Mouse (Mus musculus): ENCODE measurements around the gene C1rb. TPM values are rescaled to one million over a fixed set of nuclear protein-coding genes. Genes with fewer than 3 reads are reported as not detected.
"Not testable (repeated sequence)": the region's sequence is repeated elsewhere in the genome, so short reads cannot be mapped to it uniquely, and the experiment has no call there.

Gene C1rb
- polyA plus RNA-seq, 1 experiment from 2014 or later, result not detected

DNA sequence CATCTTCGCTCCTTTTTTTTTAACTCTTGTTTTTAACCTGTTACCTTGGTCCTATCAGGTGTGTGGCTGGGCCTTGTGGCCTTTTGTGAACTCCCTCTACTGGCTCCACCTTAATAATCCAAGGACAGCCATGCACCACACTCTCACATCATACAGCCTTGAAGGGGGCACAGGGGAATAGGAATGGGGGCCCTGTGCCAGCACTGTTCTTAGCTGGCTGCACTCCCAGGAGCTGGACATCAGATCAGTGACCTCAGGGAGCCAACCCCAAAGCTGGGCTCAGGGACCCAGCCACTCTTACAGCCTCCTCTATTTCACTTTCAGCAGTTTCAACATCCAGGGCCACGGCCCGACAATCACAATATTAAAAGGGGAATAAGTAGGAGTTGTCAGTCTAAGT, 15.7 kb downstream of the C1rb start:
- Histone ChIP-seq H3K27me3 (ENCODE audit: control insufficient read depth, insufficient read depth, low read depth, low read length) (no peaks in the 10 kb centered on the region), H3K4me2 (ENCODE audit: low read depth, low read length) (no peak overlapping the region), H3K9ac (ENCODE audit: low read length) (no peak overlapping the region), H3K36me3 (ENCODE audit: control insufficient read depth, insufficient read depth, low read length) (no peaks in the 10 kb centered on the region), H3K9me3 (ENCODE audit: control insufficient read depth, low read length) (no peaks in the 10 kb centered on the region), H3K27ac (ENCODE audit: low read length) (no peak overlapping the region), H3K4me3 (ENCODE audit: low read length) (no peak overlapping the region), H3K4me1 (replicated peaks; ENCODE audit: control insufficient read depth, insufficient read depth, low read length) (no peaks in the 10 kb centered on the region)
- 59% methylated on average over 3 of the region's 3 CpGs for WGBS
- no peak for ATAC-seq (ENCODE audit: low read depth)

DNA sequence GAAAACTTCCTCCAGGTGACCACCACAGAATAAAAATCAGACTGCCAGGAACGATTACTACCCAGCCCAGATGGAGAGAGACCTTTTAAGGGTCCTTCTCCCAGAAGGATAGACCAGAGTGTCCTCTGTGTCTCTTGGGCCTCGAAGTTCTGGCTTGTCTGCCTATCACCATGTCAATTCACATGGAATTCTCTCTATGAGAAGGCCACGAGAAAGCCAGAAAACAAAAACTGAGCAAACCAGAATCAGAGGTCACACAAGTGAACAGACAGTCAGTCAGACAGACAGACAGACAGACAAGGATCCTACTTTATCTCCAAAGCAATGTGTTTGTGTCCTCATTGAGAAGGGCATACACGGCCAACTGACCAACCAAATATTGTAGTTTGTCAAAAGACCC, 16.2 kb downstream of the C1rb start:
- WGBS, result 60% methylated on average over 4 of the region's 4 CpGs
- Histone ChIP-seq H3K36me3 (ENCODE audit: control insufficient read depth, insufficient read depth, low read length) (no peaks in the 10 kb centered on the region), H3K27me3 (ENCODE audit: control insufficient read depth, insufficient read depth, low read depth, low read length) (no peaks in the 10 kb centered on the region), H3K27ac (ENCODE audit: low read length) (no peak overlapping the region), H3K9me3 (ENCODE audit: control insufficient read depth, low read length) (no peaks in the 10 kb centered on the region), H3K9ac (ENCODE audit: low read length) (no peak overlapping the region), H3K4me3 (ENCODE audit: low read length) (no peak overlapping the region), H3K4me1 (replicated peaks; ENCODE audit: control insufficient read depth, insufficient read depth, low read length) (no peaks in the 10 kb centered on the region), H3K4me2 (ENCODE audit: low read depth, low read length) (no peak overlapping the region)
- ATAC-seq (ENCODE audit: low read depth), result no peak

DNA sequence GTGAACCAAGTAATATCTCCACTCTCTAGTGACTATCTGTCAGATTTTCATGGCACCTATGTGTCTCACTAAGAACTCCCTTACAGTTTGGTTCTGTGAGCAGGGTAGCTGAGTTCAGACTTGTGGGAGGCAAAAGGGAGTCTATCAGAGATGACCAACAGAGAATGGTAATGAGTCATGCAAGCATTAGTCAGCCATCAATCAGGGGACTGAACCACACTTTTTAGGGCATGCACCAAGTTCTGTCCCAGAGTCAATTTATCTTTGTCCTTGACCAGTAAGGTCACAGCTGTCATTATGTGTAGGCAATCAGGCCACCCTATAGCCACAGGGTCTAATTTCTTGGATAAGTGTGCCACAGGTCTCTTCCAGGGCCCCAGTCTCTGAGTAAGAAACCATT, 18.7 kb downstream of the C1rb start:
- Histone ChIP-seq H3K9ac (ENCODE audit: low read length) (no peak overlapping the region), H3K36me3 (ENCODE audit: control insufficient read depth, insufficient read depth, low read length) (no peaks in the 10 kb centered on the region), H3K4me1 (replicated peaks; ENCODE audit: control insufficient read depth, insufficient read depth, low read length) (no peaks in the 10 kb centered on the region), H3K9me3 (ENCODE audit: control insufficient read depth, low read length) (no peaks in the 10 kb centered on the region), H3K4me3 (ENCODE audit: low read length) (no peak overlapping the region), H3K27ac (ENCODE audit: low read length) (no peak overlapping the region), H3K27me3 (ENCODE audit: control insufficient read depth, insufficient read depth, low read depth, low read length) (no peaks in the 10 kb centered on the region), H3K4me2 (ENCODE audit: low read depth, low read length) (no peak overlapping the region)
- no peak for ATAC-seq (ENCODE audit: low read depth)

DNA sequence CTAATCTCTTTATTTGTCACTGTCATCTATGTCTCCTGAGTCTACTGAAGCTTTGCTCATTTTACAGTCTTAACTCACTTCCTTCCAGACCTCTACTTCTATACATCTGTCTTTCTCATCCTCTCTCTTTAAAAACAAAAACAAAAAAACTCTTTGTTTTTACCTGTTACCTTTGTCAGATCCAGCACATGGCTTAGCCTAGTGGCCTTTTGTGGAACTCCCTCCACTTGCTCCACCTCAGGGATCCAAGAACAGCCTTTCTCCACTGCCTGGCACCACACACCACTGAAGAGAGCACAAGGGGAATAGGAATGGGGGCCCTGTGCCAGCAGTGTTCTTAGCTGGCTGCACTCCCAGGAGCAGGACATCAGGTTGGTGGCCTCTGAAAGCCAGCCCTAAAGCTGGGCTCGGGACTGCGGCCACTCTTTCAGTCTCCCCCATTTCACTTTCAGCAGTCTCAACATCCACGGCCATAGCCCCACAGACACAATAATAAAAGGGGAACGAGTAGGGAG, 22.1 kb downstream of the C1rb start:
- Histone ChIP-seq H3K4me3 (ENCODE audit: low read length) (no peak overlapping the region), H3K27me3 (ENCODE audit: control insufficient read depth, insufficient read depth, low read depth, low read length) (no peaks in the 10 kb centered on the region), H3K4me2 (ENCODE audit: low read depth, low read length) (no peak overlapping the region), H3K27ac (ENCODE audit: low read length) (no peak overlapping the region), H3K9me3 (ENCODE audit: control insufficient read depth, low read length) (no peaks in the 10 kb centered on the region), H3K4me1 (replicated peaks; ENCODE audit: control insufficient read depth, insufficient read depth, low read length) (no peaks in the 10 kb centered on the region), H3K9ac (ENCODE audit: low read length) (no peak overlapping the region), H3K36me3 (ENCODE audit: control insufficient read depth, insufficient read depth, low read length) (no peaks in the 10 kb centered on the region)
- 59% methylated on average over 4 of the region's 4 CpGs for WGBS
- 0 out of 2 replicates have a peak, but pooled peaks have one; percentile 41 for ATAC-seq (ENCODE audit: low read depth)

DNA sequence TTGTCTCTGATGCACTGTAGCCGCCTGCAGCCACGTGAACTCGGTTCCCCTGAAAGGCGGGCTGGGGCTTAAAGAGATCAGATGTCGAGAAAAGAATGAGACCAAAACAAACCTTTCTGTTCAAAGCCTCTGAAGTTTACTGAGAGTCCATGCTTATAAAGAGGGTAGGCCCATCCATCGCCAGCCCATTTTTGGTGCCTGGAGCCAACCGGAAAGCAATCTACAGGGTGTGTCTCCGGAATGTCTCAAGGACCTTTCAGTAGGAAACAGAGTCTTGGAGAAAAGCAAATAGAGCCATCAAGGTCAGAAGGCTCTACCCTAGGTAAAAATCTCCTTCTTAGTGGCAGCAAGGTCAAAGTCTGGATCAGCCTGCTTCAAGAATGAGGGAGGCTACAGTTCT, 23.0 kb downstream of the C1rb start:
- Histone ChIP-seq H3K36me3 (ENCODE audit: control insufficient read depth, insufficient read depth, low read length) (no peaks in the 10 kb centered on the region), H3K27ac (ENCODE audit: low read length) (no peak overlapping the region), H3K4me1 (replicated peaks; ENCODE audit: control insufficient read depth, insufficient read depth, low read length) (no peaks in the 10 kb centered on the region), H3K4me2 (ENCODE audit: low read depth, low read length) (no peak overlapping the region), H3K27me3 (ENCODE audit: control insufficient read depth, insufficient read depth, low read depth, low read length) (no peaks in the 10 kb centered on the region), H3K9ac (ENCODE audit: low read length) (no peak overlapping the region), H3K9me3 (ENCODE audit: control insufficient read depth, low read length) (no peaks in the 10 kb centered on the region), H3K4me3 (ENCODE audit: low read length) (no peak overlapping the region)
- 49% methylated on average over 8 of the region's 8 CpGs for WGBS
- ATAC-seq (ENCODE audit: low read depth), result no peak

DNA sequence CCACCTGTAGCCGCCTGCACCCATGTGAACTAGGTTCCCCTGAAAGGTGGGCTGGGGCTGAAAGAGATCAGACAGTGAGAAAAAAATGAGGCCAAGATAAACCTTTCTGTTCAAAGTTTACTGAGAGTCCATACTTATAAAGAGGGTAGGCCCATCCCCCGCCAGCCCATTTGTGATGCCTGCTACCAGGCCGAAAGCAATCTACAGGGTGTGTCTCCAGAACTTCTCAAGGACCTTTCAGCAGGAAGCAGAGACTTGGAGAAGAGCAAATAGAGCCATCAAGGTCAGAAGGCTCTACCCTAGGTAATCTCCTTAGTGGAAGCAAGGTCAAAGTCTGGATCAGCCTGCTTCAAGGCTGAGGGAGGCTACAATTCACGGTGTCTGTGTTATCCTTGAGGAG, 31.9 kb downstream of the C1rb start:
- H3K27me3 ChIP-seq (ENCODE audit: control insufficient read depth, insufficient read depth, low read depth, low read length), result no peaks in the 10 kb centered on the region
- H3K4me3 ChIP-seq (ENCODE audit: low read length), result no peak overlapping the region
- H3K9ac ChIP-seq (ENCODE audit: low read length), result no peak overlapping the region
- 88% methylated on average over 4 of the region's 4 CpGs for WGBS
- no peaks in the 10 kb centered on the region for H3K4me1 ChIP-seq (replicated peaks; ENCODE audit: control insufficient read depth, insufficient read depth, low read length)
- H3K27ac ChIP-seq (ENCODE audit: low read length), result no peak overlapping the region
- H3K36me3 ChIP-seq (ENCODE audit: control insufficient read depth, insufficient read depth, low read length), result no peaks in the 10 kb centered on the region
- H3K4me2 ChIP-seq (ENCODE audit: low read depth, low read length), result no peak overlapping the region
- no peaks in the 10 kb centered on the region for H3K9me3 ChIP-seq (ENCODE audit: control insufficient read depth, low read length)
- no peak for ATAC-seq (ENCODE audit: low read depth)

DNA sequence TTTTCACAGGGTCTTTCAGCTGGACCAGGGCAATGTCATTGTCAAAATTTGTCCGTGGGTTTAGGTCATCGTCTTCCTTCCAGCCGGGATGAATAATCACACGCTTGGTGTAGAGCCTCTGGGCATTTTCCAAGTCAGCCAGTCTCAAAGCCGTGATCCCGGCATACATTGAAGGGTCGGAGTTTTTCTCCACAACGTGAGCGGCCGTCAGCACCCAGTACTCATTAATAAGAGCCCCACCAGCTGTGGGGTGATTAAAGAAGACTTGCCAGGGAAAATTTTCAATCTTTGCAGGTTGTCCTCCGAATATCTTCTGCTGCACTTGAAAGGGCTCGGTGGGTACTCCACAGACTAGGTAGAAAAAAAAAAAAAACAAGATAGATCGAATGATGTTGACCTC, 55.5 kb downstream of the C1rb start:
- H3K9ac ChIP-seq (ENCODE audit: low read length), result no peak overlapping the region
- no peak for ATAC-seq (ENCODE audit: low read depth)
- H3K4me1 ChIP-seq (replicated peaks; ENCODE audit: control insufficient read depth, insufficient read depth, low read length), result no peaks in the 10 kb centered on the region
- no peak overlapping the region for H3K27ac ChIP-seq (ENCODE audit: low read length)
- no peak overlapping the region for H3K4me2 ChIP-seq (ENCODE audit: low read depth, low read length)
- WGBS, result 83% methylated on average over 13 of the region's 13 CpGs
- no peaks in the 10 kb centered on the region for H3K27me3 ChIP-seq (ENCODE audit: control insufficient read depth, insufficient read depth, low read depth, low read length)
- no peaks in the 10 kb centered on the region for H3K9me3 ChIP-seq (ENCODE audit: control insufficient read depth, low read length)
- H3K4me3 ChIP-seq (ENCODE audit: low read length), result no peak overlapping the region
- H3K36me3 ChIP-seq (ENCODE audit: control insufficient read depth, insufficient read depth, low read length), result no peaks in the 10 kb centered on the region

DNA sequence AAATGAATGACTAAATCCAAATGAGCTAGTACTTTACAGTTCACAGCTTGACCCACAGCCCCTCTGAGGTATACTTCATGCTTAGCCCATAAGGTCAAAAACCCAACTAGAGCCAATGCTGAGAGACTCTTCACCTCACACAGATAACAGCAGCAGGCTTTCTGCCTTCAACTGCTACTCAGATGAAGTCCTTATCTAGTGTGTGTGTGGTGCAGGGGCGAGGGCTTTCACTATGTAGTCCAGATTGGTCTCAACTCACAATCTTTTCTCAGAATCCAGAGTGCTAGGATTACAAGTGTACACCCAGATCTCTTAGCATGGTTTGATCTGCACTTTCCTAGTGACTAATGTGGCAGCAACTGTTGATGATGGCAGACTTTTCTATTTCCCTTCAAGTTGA, 56.1 kb downstream of the C1rb start:
- not testable (repeated sequence) for ATAC-seq (ENCODE audit: low read depth); H3K27me3 ChIP-seq (ENCODE audit: control insufficient read depth, insufficient read depth, low read depth, low read length); H3K27ac ChIP-seq (ENCODE audit: low read length); H3K4me3 ChIP-seq (ENCODE audit: low read length); H3K4me2 ChIP-seq (ENCODE audit: low read depth, low read length); H3K9ac ChIP-seq (ENCODE audit: low read length); H3K4me1 ChIP-seq (replicated peaks; ENCODE audit: control insufficient read depth, insufficient read depth, low read length); H3K9me3 ChIP-seq (ENCODE audit: control insufficient read depth, low read length); H3K36me3 ChIP-seq (ENCODE audit: control insufficient read depth, insufficient read depth, low read length)
- WGBS, result 25% methylated on average over 1 of the region's 1 CpGs

DNA sequence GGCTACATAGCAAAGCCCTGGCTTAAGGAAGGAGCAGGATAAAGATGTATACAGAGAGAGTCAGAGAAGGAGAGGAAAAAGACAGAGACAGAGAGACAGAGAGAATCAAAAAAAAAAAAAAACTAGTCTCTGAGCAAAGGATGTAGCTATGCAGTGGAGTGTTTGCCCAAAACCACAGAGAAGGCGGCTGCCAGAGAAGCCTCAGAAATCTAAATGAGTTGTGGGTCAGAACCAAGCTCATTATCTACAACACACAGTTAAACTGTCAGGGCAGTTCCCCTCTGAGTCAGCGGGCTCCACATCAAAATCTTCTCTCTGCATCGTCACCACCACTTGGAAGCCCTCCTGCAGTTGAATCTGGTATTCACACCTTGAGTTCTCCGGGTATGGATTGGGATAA, 60.7 kb downstream of the C1rb start:
- Histone ChIP-seq H3K9ac (ENCODE audit: low read length) (no peak overlapping the region), H3K27ac (ENCODE audit: low read length) (no peak overlapping the region), H3K27me3 (ENCODE audit: control insufficient read depth, insufficient read depth, low read depth, low read length) (no peaks in the 10 kb centered on the region), H3K4me3 (ENCODE audit: low read length) (no peak overlapping the region), H3K4me2 (ENCODE audit: low read depth, low read length) (no peak overlapping the region), H3K4me1 (replicated peaks; ENCODE audit: control insufficient read depth, insufficient read depth, low read length) (no peaks in the 10 kb centered on the region), H3K36me3 (ENCODE audit: control insufficient read depth, insufficient read depth, low read length) (no peaks in the 10 kb centered on the region), H3K9me3 (ENCODE audit: control insufficient read depth, low read length) (no peaks in the 10 kb centered on the region)
- WGBS, result 64% methylated on average over 4 of the region's 4 CpGs
- no peak for ATAC-seq (ENCODE audit: low read depth)
